Mouse (Mus musculus) R1 (cell line): ENCODE measurements around the gene Rxfp4.

Experiments
- DNase-seq: peaks from one replicate; pipeline ENCODE4 v3.0.0-alpha.2; 2018; ENCODE audit warnings: low read depth, low spot score

Rxfp4 gene

DNA sequence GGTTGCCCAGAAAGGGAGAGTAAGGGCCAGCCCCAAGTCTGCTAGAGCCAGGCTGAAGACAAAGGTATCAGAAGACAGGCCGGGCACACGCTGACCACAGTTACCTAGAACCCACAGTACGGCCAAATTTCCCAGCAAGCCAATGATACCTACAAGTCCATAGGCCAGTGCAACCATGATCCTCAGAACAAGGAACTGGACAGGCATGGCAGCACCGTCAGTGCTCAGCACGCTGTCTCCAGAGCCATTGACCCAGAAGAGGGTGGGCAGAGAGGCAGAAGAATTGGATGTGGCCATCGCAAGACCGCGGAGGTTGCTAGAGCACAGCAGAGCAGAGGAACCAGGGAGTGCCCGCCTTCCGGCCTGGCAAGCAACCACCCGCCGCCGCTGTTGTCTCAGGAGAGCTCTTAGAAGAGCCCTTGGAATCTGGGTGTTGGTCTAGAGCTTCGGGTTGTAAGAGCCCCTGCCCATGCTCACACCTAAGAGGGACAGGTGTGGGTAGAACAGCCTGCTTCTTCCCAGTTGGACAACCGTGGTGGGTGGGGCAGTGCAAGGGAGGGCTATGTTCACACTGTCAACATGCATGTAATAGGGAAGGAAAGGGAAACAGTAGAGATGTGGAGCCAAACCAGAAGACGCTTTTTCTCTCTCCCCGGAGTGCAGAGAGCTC, at the start of gene Rxfp4:
Gene Rxfp4 (minus strand): TSS at position 297 of the 670 bp plus-strand sequence.
- DNase-seq: peak; percentile 30

DNA sequence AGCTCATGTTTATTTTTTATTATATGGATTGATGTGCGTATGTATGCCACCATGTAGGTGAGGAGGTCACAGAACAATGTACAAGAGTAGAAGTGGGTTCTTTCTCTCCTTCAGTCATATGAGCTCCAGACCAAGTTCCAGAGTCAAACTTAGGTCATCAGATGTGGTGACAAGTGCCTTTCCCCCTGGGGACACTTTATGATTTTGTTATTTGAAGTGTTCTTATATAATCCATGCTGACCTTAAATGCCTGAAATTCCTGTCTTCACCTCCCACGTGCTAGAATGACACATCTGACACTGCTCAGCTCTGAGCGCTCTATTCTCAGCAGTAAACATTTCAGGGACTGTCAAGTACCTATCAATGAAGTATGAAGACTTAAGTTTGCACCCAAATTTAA, 48.3 kb upstream of the Rxfp4 start:
- DNase-seq: no peak

DNA sequence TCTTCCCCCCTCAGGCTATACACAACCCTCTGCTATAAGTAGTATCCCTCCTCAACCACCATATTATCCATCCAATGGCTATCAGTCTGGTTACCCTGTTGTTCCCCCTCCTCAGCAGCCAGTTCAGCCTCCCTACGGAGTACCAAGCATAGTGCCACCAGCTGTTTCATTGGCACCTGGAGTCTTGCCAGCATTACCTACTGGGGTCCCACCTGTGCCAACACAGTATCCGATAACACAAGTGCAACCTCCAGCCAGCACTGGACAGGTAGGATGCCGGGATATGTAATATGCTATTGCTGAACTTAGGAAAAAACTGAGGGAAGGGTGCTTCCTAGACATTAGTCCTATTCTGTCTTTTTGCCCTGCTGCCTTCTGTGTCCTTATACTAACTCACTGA, 47.3 kb upstream of the Rxfp4 start:
- no peak for DNase-seq

DNA sequence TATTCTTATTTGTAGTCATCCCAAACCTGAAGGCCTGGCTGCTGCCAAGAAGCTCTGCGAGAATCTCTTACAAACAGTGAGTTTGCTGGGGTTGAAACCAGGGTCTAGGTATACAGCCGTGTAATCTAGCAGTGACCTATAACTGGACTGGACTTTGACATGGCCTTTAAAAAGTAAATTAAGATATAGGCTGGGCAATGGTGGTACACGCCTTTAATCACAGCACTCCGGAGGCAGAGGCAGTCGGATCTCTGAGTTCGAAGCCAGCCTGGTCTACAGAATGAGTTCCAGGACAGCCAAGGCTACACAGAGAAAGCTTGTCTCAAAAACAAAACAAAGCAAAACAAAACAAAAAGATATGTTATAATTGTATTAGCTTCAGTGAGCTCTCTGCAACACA, 45.9 kb upstream of the Rxfp4 start:
- no peak for DNase-seq

DNA sequence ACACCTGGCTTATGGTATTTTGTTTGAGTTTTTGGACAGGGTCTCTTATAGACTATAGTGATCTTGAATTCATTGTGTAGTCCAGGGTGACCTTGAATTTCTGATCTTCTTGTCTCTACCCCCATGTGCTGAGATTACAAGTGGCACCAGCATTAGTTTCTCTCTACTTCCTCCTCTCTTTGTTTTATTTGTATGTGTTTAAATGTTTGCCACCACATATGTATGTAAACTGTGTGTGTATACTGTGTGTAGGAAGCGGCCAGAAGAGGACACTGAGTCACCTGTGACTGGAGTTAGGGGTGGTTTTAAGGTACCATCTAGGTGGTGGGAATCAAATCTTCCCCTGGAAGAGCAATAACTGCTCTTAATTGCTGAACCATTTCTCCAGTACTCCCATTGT, 45.1 kb upstream of the Rxfp4 start:
- DNase-seq: no peak

DNA sequence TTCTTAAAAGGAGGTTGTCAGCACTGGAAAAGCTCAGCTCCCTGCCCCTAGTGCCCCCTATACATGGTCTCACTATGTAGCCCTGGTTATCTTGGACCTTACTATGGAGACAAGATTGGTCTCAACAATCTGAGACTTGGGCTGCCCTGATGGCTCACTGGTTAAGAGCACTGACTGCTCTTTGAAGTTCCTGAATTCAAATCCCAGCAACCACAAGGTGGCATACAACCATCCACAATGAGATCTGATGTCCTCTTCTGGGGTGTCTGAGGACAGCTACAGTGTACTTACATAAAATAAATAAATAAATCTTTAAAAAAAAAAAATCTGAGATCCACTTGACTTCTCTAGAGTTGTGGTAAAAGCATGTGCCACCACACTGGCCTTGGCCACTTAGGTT, 42.6 kb upstream of the Rxfp4 start:
- DNase-seq: no peak

DNA sequence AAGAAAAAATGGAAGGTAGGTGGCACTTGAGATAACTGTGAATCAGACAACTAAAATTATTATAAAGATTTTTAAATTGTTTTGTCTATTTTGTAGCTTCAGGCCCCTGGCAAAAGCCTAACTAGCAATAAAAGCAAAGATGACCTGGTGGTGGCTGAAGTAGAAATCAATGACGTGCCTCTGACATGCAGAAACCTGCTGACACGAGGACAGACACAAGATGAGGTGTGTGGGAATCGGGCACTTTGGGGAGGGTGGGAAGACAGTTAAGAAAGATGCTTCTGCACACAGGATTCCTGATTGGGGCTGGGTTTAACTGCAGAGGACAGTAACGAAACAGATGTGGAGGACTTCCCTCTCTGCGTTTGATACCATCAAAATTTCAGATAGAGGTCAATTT, 36.1 kb upstream of the Rxfp4 start:
- no peak for DNase-seq

DNA sequence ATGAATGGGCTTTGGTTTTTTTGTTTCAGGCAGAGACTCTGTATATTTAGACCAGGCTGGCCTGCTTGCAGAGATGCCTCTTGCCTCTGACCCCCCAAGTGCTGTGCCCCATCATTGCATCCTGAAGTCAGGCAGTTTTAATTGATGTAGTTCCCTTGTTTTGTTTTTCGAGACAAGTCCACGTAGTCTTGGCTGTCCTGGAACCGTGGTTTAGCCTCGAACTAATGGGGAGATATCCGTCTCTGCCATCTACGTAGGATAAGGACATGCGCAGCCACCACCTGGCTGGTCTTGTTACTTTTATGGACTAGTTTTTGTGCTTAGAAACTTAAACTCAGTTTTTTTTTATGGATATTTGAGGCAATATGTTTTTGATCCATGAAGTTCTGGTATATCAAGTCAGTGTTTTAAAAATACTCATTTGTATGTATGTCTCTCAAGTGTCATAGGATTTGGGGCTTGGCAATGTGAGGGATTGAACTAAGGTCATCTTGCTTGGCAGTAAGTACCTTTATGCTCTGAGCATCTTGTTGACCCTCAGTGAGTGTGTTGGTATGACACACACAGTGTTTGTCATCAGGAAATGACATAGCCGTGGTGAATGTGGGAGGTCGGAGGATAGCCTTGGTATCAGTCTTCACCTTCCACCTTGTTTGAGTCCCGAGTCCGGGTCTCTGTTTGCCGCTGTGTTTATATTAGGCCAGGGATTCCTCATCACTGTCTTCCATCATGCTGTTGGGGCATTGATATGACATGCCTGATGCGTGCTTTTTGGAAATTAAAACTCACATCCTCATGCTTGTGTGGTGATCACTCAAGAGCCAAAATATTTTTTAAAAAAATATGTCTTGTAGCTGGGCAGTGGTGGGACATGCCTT, 34.0 kb upstream of the Rxfp4 start:
- no peak for DNase-seq

DNA sequence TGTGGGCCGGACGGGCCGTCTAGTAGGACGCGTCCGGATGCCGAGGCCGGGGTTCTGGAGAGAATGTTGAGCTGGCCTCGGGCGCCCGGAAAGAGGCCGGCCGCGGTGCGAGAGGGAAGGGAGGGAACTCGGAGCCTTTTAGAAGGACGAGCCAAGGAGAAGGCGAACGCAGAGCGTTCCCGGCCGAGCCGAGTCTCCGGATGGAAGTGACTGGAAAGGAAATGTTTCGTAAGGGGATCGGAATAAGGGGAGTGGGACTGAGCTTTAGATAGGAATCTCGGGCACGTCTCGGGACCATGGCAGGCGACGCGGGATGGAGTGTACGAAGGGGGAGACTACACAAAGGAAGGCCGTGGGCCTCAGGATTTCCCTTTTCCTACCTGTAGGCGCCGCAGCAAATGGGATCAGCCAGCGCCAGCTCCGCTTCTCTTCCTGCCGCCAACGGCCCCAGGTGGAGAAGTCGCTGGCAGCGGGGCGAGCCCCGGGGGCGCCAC, 33.1 kb upstream of the Rxfp4 start:
- peak; percentile 89 for DNase-seq

DNA sequence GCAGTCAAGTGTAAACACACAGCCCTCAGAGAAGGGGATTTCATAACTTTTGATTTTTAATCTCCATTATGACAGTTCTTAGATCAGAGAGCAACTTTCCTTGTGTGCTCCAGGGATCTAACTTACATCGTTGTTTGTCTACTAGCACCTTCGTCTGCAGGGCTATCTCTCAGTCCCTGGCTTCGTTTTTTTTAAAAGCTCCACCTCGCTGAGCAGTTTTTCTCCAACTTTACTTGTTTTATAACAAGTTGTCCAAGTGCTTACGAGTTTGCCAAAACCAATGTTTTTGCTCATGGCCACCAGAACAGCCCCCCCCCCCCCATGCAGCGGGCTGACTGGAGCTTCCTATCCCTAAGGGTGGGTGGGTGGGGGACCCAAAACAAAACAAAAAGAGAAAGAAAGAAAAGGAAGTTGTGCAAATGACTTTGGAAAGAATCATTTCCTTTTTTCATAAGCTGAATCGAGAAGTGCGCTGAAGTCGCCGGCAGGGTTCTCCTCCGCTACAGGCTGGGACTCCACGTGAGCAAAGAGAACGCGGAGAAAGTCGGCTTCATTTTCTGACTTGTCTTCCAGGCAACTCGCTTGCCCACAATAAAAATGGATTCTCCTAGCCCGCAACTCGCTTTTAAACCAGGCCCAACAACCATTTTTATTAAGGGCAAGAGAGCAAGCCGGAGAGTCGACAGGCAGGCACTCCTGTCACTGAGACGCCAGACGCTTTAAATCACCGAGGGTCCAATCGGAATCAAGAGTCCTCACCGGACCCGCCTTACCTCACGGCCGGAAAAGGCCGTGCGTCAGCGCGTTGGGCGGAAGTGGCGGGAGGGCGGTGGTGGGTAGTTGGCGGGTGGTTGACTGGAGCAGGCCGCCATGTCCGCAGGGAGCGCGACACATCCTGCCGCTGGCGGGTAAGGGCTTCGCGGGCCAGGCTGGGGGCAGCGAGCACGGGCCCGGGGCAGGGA, 32.3 kb upstream of the Rxfp4 start, which contains the start of gene Khdc4:
Gene Khdc4 (plus strand): TSS at position 824 of the 962 bp plus-strand sequence.
- DNase-seq: peak; percentile 100

DNA sequence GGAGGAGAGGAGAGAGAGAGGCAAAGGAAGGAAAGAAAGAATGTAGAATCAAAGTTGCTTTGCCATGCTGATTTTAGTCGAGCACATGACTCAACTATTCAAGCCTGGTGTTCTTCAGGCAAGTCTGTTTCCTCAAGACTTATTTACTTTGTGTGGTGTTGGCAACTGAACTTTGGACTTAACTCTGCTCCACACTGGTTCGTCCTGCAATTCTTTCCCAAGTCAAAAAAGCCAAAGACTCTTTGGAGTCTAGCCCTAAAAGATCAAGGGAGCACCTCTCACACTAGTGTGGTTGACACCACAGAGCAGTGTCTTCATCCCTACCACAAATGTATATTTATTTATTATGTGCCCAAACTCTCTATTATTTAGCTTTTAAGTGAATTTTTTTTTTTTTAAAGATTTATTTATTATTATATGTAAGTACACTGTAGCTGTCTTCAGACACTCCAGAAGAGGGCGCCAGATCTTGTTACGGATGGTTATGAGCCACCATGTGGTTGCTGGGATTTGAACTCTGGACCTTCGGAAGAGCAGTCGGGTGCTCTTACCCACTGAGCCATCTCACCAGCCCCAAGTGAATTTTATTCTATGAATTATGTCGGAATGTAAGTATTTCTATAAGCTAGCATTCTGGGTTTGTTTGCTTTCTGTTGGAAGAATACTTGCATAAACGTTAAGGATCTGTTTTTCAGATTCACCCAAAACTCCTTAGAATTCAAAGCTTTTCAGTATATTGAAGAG, 31.5 kb upstream of the Rxfp4 start:
- DNase-seq: no peak

DNA sequence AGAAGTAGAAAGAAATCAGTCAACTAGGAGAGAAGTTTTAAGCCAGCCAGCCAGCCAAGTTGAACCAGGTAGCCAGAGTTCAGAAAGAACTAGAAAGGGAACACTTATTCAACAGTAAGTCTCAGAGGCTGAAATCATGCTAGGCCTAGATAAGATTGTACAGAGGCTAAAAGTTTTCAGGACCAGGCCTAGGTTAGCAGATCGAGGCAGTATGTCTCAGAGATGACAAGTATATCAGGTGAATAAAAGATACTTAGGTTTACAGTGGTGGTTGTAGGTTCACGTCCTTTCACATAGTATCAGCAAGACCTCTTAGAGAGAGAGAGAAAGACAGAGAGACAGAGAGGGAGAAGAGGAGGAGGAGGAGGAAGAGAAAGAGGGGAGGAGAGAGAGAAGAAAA, 30.9 kb upstream of the Rxfp4 start:
- DNase-seq: no peak

DNA sequence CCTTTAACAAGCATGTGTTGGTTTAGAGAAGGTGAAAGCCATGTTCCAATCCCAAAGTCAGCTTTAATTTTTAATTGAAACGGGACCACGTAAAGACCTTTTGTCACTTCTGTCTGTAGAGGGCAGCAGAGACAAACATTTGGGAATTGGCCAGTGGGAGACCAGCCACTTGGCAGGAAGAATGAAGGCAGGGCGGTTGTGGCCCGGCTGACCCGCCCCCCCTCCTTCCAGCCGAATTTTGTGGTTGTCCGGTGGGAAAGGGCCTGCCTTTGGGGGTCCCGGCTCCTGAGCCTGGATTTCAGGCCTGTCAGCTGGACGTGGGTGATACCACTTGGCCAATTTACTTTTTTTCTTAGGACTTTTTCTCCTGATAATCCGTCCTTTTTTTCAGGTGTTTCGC, 24.5 kb upstream of the Rxfp4 start:
- DNase-seq: peak; percentile 91

DNA sequence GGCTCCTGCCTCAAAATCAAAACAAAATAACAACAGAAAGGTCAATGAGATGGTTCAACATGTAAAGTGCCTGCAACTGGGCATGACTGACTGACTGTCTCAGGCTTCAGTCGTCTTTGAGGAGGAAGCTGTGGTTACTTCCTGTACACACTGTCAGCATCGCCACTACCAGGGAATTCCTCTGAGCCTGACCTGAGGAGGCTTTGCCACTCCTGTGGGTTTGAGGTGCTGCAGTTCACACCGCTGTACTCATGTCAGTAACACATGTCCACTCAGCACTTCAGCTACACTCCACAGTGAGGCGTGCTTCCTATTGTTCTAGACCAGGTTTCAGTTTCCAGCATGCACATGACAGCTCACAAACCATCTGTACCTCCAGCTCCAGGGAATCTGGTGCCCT, 11.2 kb upstream of the Rxfp4 start:
- DNase-seq: no peak

DNA sequence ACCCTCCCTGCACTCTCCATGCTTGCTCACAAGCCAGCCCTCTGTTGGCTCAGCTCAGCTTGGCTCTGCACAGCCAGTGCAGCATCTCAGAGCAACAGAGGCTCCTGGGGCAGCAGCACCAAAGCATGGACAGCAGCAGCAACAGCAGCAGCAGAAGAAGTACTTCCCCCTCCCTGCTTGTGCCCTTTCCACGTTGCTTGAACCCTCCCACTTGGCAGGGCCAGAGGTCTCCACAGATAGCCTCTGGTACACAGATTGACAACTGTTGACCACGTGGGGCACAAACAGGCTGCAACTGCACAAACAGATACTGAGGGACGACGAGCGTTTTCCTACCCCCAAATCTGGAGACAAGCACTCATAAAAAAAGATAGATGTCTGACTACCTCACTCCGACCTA, 6.9 kb upstream of the Rxfp4 start:
- no peak for DNase-seq

DNA sequence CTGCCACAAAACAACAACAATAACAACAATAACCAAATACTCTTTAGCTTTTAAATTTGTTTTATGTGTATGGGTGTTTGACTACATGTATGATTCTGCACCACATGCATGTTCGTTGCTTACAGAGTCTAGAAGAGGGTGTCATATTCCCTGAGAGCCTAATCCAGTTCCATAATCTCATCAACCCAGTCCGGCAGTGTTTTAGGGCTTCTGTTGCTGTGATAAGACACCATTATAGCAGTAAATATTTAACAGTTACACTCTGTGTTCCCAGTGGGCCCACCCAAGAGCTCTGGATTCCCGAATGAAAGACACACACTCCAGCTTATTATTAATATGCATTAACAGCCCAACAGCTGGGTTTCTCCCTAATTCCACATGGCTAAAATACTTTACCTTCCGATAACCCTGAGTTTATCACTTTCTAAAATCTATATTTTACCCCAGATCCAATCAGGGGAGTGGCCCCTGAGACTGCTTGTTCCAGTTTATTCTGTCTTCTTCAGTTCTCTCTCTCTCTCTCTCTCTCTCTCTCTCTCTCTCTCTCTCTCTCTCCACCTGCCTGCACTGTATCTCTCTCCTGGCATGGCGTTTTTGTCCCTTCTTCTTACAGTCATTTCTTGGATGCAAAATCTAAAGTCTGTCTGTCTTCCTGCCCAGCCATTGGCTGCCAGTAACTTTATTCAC, 5.6 kb upstream of the Rxfp4 start:
- DNase-seq: no peak

DNA sequence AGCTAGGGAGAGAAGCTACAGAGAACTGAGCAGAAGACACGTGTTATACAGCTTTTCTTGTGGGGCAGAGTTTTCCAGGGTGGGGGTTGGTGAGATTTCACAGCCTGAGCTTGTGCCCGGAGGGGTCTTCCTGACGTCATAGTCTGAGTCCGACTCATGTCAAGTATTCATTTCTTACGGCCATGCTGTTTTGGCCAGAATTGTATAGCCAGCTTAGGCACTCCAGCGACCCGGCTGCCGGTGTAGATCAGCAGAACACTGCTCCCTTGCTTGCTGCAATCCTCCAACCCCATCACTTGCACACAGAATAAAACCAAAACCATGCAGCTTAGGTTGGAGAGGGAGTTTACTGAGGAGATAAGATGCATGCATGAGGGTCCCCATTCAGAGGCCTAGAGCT, 2.7 kb upstream of the Rxfp4 start:
- no peak for DNase-seq

DNA sequence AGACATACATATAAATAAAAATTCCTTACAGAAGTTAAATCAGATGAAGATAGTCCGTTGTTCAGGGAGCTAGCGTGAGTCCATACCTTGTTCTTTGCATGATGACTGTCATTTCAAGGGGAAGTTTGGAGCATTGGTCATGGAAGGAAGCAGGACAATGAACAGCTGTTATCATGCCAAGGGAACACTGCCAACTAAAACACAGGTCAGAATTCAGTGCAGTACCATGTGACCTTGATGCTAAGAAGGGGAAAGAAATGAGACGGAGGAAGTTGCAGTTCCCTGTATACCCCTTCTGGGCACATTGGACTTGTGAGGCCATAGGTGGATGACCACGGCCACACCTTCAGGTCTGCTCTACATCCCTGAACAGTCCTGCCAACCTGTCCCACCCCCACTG, 1.7 kb upstream of the Rxfp4 start:
- no peak for DNase-seq

DNA sequence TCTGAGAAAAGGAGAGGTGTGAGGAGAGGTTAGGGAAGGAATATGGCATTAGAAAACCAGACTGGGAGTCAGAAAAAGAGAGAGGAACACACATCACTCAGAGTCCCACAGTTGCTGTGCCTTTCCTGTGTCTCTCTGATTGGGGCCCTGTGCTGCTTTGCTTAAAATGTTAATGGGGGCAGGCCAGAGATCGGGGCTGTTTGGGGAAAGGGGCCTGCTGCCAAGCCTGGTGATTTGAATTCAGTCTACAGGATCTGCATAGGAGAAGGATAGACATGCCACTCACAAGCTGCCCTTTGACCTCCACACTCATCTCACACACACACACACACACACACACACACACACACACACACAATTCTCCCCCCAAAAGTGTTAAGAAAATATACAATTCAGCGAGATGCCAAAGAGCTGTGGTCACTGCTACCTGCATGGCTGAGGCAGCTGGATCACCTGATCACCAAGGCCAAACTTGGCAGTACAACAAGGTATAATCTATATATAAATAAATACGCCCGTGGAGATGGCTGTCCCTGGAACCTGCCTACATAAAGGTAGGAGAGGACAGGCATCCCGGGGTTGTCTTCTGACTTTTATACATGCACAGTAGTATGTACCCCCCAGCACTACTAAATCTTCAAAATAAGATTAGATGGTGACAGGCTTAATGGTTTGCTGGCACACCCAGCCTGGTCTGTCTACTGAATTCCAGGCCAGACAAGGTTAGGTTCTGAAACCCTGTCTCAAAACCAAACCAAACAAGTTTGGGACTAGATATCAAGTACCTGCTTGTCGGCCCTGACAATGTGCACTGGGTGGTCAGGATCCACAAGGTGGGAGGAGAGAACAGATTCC, 801 bp upstream of the Rxfp4 start:
- DNase-seq: no peak
